Mouse (Mus musculus) CH12.LX (cell line): Measurements from ENCODE around the gene Gpx4. TPM values are rescaled to one million over a fixed set of nuclear protein-coding genes. Genes with fewer than 3 reads are reported as not detected.

Experiments used
- DNase-seq: peaks from one replicate; pipeline ENCODE4 v3.0.0-alpha.2; 2013; ENCODE audit errors: extremely low read depth
- H3K27ac ChIP-seq: 2 replicates; pipeline ENCODE4 v1.5.1; 2012; ENCODE audit warnings: low read depth, mild to moderate bottlenecking, control low read depth, moderate library complexity; ENCODE audit not compliant: insufficient read depth
- H3K27me3 ChIP-seq: replicated peaks from 2 replicates; pipeline ENCODE3; 2012; ENCODE audit warnings: inconsistent platforms
- H3K36me3 ChIP-seq, 2 experiments: replicated peaks in 1 of 2; 2 replicates each; pipeline versions ENCODE3 to v1.6.1; 2012; ENCODE audit warnings: inconsistent platforms in 1 of 2, low read length in 1 of 2, mild to moderate bottlenecking in 1 of 2, mixed read lengths in 1 of 2, moderate library complexity in 1 of 2; ENCODE audit not compliant: control insufficient read depth in 1 of 2, insufficient read depth in 1 of 2
- H3K4me1 ChIP-seq, 2 experiments: 2 replicates each; pipeline ENCODE4 v1.6.1; 2012; ENCODE audit warnings: inconsistent platforms in 1 of 2, moderate library complexity in 1 of 2; ENCODE audit not compliant: insufficient read depth in 2 of 2, control insufficient read depth in 1 of 2
- H3K4me2 ChIP-seq: 2 replicates; pipeline ENCODE4 v1.6.1; 2012; ENCODE audit warnings: low read depth, mild to moderate bottlenecking, control low read depth; ENCODE audit not compliant: poor library complexity, insufficient read depth, severe bottlenecking
- H3K4me3 ChIP-seq, 3 experiments: fragments of 150-350 bp in 1 of 3; sonication (generic) in 1 of 3; replicated peaks in 1 of 3; 2 replicates each; pipeline versions ENCODE3 to v1.5.1; 2011 to 2012; ENCODE audit warnings: low read depth in 2 of 3, low read length in 2 of 3, mild to moderate bottlenecking in 2 of 3, moderate library complexity in 2 of 3, control low read depth in 1 of 3, improper control_type of control experiment in 1 of 3, inconsistent platforms in 1 of 3, mixed read lengths in 1 of 3; ENCODE audit not compliant: poor library complexity in 1 of 3
- H3K79me2 ChIP-seq: replicated peaks from 2 replicates; pipeline ENCODE4 v1.6.1; 2012; ENCODE audit warnings: mild to moderate bottlenecking, moderate library complexity; ENCODE audit not compliant: control insufficient read depth, poor library complexity, insufficient read depth, severe bottlenecking; ENCODE audit errors: extremely low read depth
- H3K9ac ChIP-seq: 2 replicates; pipeline ENCODE4 v1.6.1; 2012; ENCODE audit warnings: low read depth, mild to moderate bottlenecking, control low read depth, moderate library complexity; ENCODE audit not compliant: insufficient read depth
- H3K9me3 ChIP-seq: replicated peaks from 2 replicates; pipeline ENCODE3; 2012; ENCODE audit warnings: low read length, inconsistent platforms, mixed read lengths
- CHD1 ChIP-seq: IDR thresholded peaks from 2 replicates; pipeline ENCODE4 v1.6.1; 2012; ENCODE audit warnings: low read depth, low read length, improper control_type of control experiment, inconsistent platforms
- E2F4 ChIP-seq: IDR thresholded peaks from 2 replicates; pipeline ENCODE4 v1.6.1; 2011; ENCODE audit warnings: low read depth, low read length, improper control_type of control experiment; ENCODE audit not compliant: insufficient replicate concordance
- ELF1 ChIP-seq: IDR thresholded peaks from 2 replicates; pipeline ENCODE4 v1.6.1; 2014; ENCODE audit warnings: low read depth, mild to moderate bottlenecking, inconsistent platforms, low read length, improper control_type of control experiment
- JUN ChIP-seq: IDR thresholded peaks from 2 replicates; pipeline ENCODE4 v1.6.1; 2011; ENCODE audit warnings: low read depth, mild to moderate bottlenecking, low read length, improper control_type of control experiment, moderate library complexity; ENCODE audit not compliant: insufficient read depth
- JUND ChIP-seq: conservative IDR thresholded peaks from 2 replicates; pipeline ENCODE4 v1.6.1; 2011; ENCODE audit warnings: low read depth, low read length, improper control_type of control experiment
- MAFK ChIP-seq: IDR thresholded peaks from 2 replicates; pipeline ENCODE4 v1.6.1; 2011; ENCODE audit warnings: low read length, improper control_type of control experiment; ENCODE audit not compliant: insufficient replicate concordance
- MEF2A ChIP-seq: IDR thresholded peaks from 2 replicates; pipeline ENCODE4 v1.6.1; 2014; ENCODE audit warnings: low read depth, mild to moderate bottlenecking, inconsistent platforms, low read length, improper control_type of control experiment, borderline replicate concordance
- MXI1 ChIP-seq: IDR thresholded peaks from 2 replicates; pipeline ENCODE4 v1.6.1; 2011; ENCODE audit warnings: mild to moderate bottlenecking, low read depth, low read length, improper control_type of control experiment
- NRF1 ChIP-seq: IDR thresholded peaks from 2 replicates; pipeline ENCODE4 v1.6.1; 2014; ENCODE audit warnings: low read depth, mild to moderate bottlenecking, inconsistent platforms, low read length, improper control_type of control experiment, moderate library complexity
- POLR2AphosphoS2 ChIP-seq: IDR thresholded peaks from 2 replicates; pipeline ENCODE4 v1.6.1; 2011; ENCODE audit warnings: low read depth, low read length, improper control_type of control experiment
- RAD21 ChIP-seq: IDR thresholded peaks from 2 replicates; pipeline ENCODE4 v1.6.1; 2011; ENCODE audit warnings: low read depth, mild to moderate bottlenecking, low read length, improper control_type of control experiment, moderate library complexity
- SMC3 ChIP-seq: IDR thresholded peaks from 2 replicates; pipeline ENCODE4 v1.6.1; 2011; ENCODE audit warnings: low read depth, low read length, improper control_type of control experiment
- UBTF ChIP-seq: IDR thresholded peaks from 2 replicates; pipeline ENCODE4 v1.6.1; 2012; ENCODE audit warnings: low read depth, mild to moderate bottlenecking, inconsistent platforms, low read length, improper control_type of control experiment, moderate library complexity
- USF1 ChIP-seq: IDR thresholded peaks from 2 replicates; pipeline ENCODE4 v1.6.1; 2014; ENCODE audit warnings: low read depth, mild to moderate bottlenecking, inconsistent platforms, low read length, improper control_type of control experiment
- ZC3H11A ChIP-seq: IDR thresholded peaks from 2 replicates; pipeline ENCODE4 v1.6.1; 2012; ENCODE audit warnings: low read depth, mild to moderate bottlenecking, inconsistent platforms, low read length, improper control_type of control experiment
- ZMIZ1 ChIP-seq: IDR thresholded peaks from 2 replicates; pipeline ENCODE4 v1.6.1; 2012; ENCODE audit warnings: low read depth, mild to moderate bottlenecking, inconsistent platforms, low read length, improper control_type of control experiment
- ZNF384 ChIP-seq: IDR thresholded peaks from 2 replicates; pipeline ENCODE4 v1.6.1; 2012; ENCODE audit warnings: low read depth, low read length, improper control_type of control experiment, inconsistent platforms
- dilution Hi-C: fragments of 300-500 bp; cut with MboI; formaldehyde crosslinking; loops from 2 replicates; pipeline ENCODE4 v1.14.3; 2020; ENCODE audit warnings: low sequenced_read_pairs; ENCODE audit not compliant: extremely low pct_unique_long_range_greater_than_20kb, extremely low pct_ligation_motif_present
- in situ Hi-C: fragments of 300-500 bp; cut with MboI; formaldehyde crosslinking; loops from 3 replicates; pipeline ENCODE4 v1.14.3; 2019; ENCODE audit warnings: low sequenced_read_pairs, low pct_ligation_motif_present, low pct_unique_long_range_greater_than_20kb, mixed read lengths
- polyA plus RNA-seq: library from polyadenylated mRNA; unstranded; fragments of >175 nt; gene quantifications from 2 replicates; pipeline ENCODE4 v1.2.1, GENCODE M21; 2012; ENCODE audit warnings: low read depth; ENCODE audit not compliant: insufficient read length
- total RNA-seq, 2 experiments: library from RNA; depleted of rRNA; stranded (reverse); fragments of 300-350 nt in 1 of 2; fragments of >200 nt in 1 of 2; gene quantifications; 2 replicates each; pipeline ENCODE4 v1.2.3; 2012 to 2014

The Gpx4 gene
- total and polyA plus RNA-seq, 3 experiments, result 332 to 459 (median 386) TPM

- no peak for DNase-seq
- H3K9ac ChIP-seq, result no peak overlapping the region
- H3K27ac ChIP-seq, result no peak overlapping the region
- H3K79me2 ChIP-seq, result no peaks in the 10 kb centered on the region
- no peaks in the 10 kb centered on the region for H3K9me3 ChIP-seq
- H3K36me3 ChIP-seq, result peaks cover 59 to 85% of the 10 kb centered on the region in 2 experiments
- peaks cover 17 to 30% of the 10 kb centered on the region in 2 experiments for H3K4me1 ChIP-seq
- TF ChIP-seq NRF1, result no peak
- TF ChIP-seq JUN, result no peak
- no peak for TF ChIP-seq CHD1
- TF ChIP-seq POLR2AphosphoS2, result no peak
- TF ChIP-seq MXI1, result no peak
- TF ChIP-seq USF1, result no peak
- no peak for TF ChIP-seq RAD21
- no peak for TF ChIP-seq MAFK
- TF ChIP-seq JUND, result no peak
- no peak for TF ChIP-seq ZMIZ1
- no peak for TF ChIP-seq UBTF
- TF ChIP-seq ELF1, result no peak
- TF ChIP-seq SMC3, result no peak
- TF ChIP-seq ZC3H11A, result no peak
- no peak for TF ChIP-seq E2F4
- H3K4me2 ChIP-seq, result no peak overlapping the region
- in situ Hi-C loops, result no loop called here
- no peaks in the 10 kb centered on the region for H3K27me3 ChIP-seq
- no peak overlapping the region for H3K4me3 ChIP-seq
- dilution Hi-C loops, result no loop called here
Measured at GRCm38 (mm10) chr10:80069251-80069650, 22.3 kb downstream of the Gpx4 start.

- no peak for DNase-seq
- Histone ChIP-seq H3K4me1 (peaks cover 20 to 36% of the 10 kb centered on the region in 2 experiments), H3K27me3 (no peaks in the 10 kb centered on the region), H3K27ac (no peak overlapping the region), H3K79me2 (no peaks in the 10 kb centered on the region), H3K9ac (no peak overlapping the region), H3K9me3 (no peaks in the 10 kb centered on the region), H3K36me3 (peaks cover 53 to 78% of the 10 kb centered on the region in 2 experiments), H3K4me2 (no peak overlapping the region), H3K4me3 (no peak overlapping the region)
- TF ChIP-seq ZNF384 (no peak), CHD1 (no peak), MEF2A (no peak)
- in situ Hi-C loops, result no loop called here
- dilution Hi-C loops, result no loop called here
Measured at GRCm38 (mm10) chr10:80069948-80070450, 23.0 kb downstream of the Gpx4 start.
